Mouse (Mus musculus) v-Abl transformed pro-B cells (cell line): ENCODE results near the gene Gm3194.
"Not testable (repeated sequence)": the region's sequence is repeated elsewhere in the genome, so short reads cannot be mapped to it uniquely, and the experiment has no call there.

Experiments
- in situ Hi-C, 2 experiments: fragments of 400-800 bp; cut with MboI; formaldehyde crosslinking; loops; one replicate each; pipeline ENCODE4 v1.15.1; 2025; ENCODE audit not compliant: unreplicated experiment in 2 of 2

Gm3194 gene

GRCm38 (mm10) chr14:5455367-5455766, at the start of gene Gm3194:
Gm3194 (minus strand) TSS chr14:5455467.
- in situ Hi-C loops, result not testable (repeated sequence)

GRCm38 (mm10) chr14:5501374-5501773, 46.1 kb upstream of the Gm3194 start, which contains the start of gene Gm3488:
Gm3488 (plus strand) TSS chr14:5501674.
- in situ Hi-C loops, result not testable (repeated sequence)

GRCm38 (mm10) chr14:5483907-5484306, 28.6 kb upstream of the Gm3194 start, which contains the start of gene Gm3187:
Gm3187 (plus strand) TSS chr14:5484207.
- in situ Hi-C loops, result not testable (repeated sequence)

- in situ Hi-C loops, result not testable (repeated sequence)
Observed at GRCm38 (mm10) chr14:5477730-5478129, 22.5 kb upstream of the Gm3194 start, which contains the start of gene Gm8246. Gm8246 (minus strand) TSS chr14:5477830.

- in situ Hi-C loops, result not testable (repeated sequence)
Observed at GRCm38 (mm10) chr14:5460469-5460868, 5.2 kb upstream of the Gm3194 start.

GRCm38 (mm10) chr14:5388949-5389348, 66.3 kb downstream of the Gm3194 start, which contains the start of gene Gm3500:
Gm3500 (minus strand) TSS chr14:5389049.
- in situ Hi-C loops, result not testable (repeated sequence)
